Mouse (Mus musculus) hindbrain, embryonic 15.5 days (tissue): ENCODE measurements around the gene Ppp1r15a. TPM values are rescaled to one million over a fixed set of nuclear protein-coding genes. Genes with fewer than 3 reads are reported as not detected.
"Not testable (repeated sequence)": the region's sequence is repeated elsewhere in the genome, so short reads cannot be mapped to it uniquely, and the experiment has no call there.

Source experiments
- ATAC-seq: fragments of 200-750 bp; cut with Nextera tagmentation; 2 replicates; pipeline ENCODE4 v1.8.0; 2017; ENCODE audit warnings: low read depth, moderate number of reproducible peaks, moderate TSS enrichment; ENCODE audit not compliant: low FRiP score
- H3K27ac ChIP-seq: fragments of 300-500 bp; sonication (generic); replicated peaks from 2 replicates; pipeline ENCODE4 v1.5.1; 2015; ENCODE audit warnings: mild to moderate bottlenecking, inconsistent platforms
- H3K27me3 ChIP-seq: fragments of 300-500 bp; sonication (generic); 2 replicates; pipeline ENCODE4 v1.6.1; 2015; ENCODE audit warnings: control low read depth, inconsistent platforms
- H3K36me3 ChIP-seq: fragments of 300-500 bp; sonication (generic); 2 replicates; pipeline ENCODE4 v1.6.1; 2015; ENCODE audit warnings: control low read depth, inconsistent platforms
- H3K4me1 ChIP-seq: fragments of 300-500 bp; sonication (generic); replicated peaks from 2 replicates; pipeline ENCODE4 v1.6.1; 2015; ENCODE audit warnings: control low read depth, inconsistent platforms
- H3K4me2 ChIP-seq: fragments of 300-500 bp; sonication (generic); 2 replicates; pipeline ENCODE4 v1.6.1; 2015; ENCODE audit warnings: moderate library complexity, mild to moderate bottlenecking, inconsistent platforms
- H3K4me3 ChIP-seq: fragments of 300-500 bp; sonication (generic); 2 replicates; pipeline ENCODE4 v1.5.1; 2015; ENCODE audit warnings: mild to moderate bottlenecking, inconsistent platforms
- H3K9ac ChIP-seq: fragments of 300-500 bp; sonication (generic); 2 replicates; pipeline ENCODE4 v1.6.1; 2015; ENCODE audit warnings: inconsistent platforms
- H3K9me3 ChIP-seq: fragments of 300-500 bp; sonication (generic); 2 replicates; pipeline ENCODE4 v1.6.1; 2016; ENCODE audit warnings: control low read depth, inconsistent platforms
- WGBS: fragments of 180-500 bp; shearing (Covaris S2); methylation state at CpG from one replicate; pipeline ENCODE4 v1.1.7; 2015; 5-methylcytosine and 5-hydroxymethylcytosine counted together
- polyA plus RNA-seq: library from polyadenylated mRNA; unstranded; fragments of >200 nt; fragmentation: Nextera tagmentation; extraction: Ambion mirVana; gene quantifications from 2 replicates; pipeline ENCODE4 v1.2.1, GENCODE M21; 2015

The Ppp1r15a gene
- polyA plus RNA-seq, 1 experiment from 2014 or later, result 14.4 TPM

DNA sequence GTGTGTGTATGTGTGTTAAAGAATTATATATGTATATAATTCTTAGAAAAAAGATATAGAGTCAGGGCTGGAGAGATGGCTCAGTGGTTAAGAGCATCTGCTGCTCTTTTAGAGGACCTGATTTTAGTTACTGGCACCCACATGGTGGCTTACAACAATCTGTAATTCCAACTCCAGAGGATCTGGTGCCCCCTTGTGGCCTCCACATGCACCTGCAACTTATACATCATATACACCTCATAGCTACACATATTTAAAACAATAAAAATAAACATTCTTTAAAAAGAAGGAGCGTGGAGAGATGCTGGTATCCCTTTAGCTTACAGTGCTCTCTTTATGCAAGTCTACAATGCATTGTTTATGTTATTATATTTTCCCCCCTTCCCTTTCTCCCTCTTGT lies 18.5 kb upstream of the Ppp1r15a start:
- no peak overlapping the region for H3K27ac ChIP-seq
- ATAC-seq, result no peak
- H3K27me3 ChIP-seq, result no peaks in the 10 kb centered on the region
- H3K4me2 ChIP-seq, result no peak overlapping the region
- H3K4me3 ChIP-seq, result no peak overlapping the region
- no peaks in the 10 kb centered on the region for H3K9me3 ChIP-seq
- no peaks in the 10 kb centered on the region for H3K4me1 ChIP-seq
- H3K9ac ChIP-seq, result no peak overlapping the region
- 94% methylated on average over 1 of the region's 1 CpGs for WGBS
- H3K36me3 ChIP-seq, result no peaks in the 10 kb centered on the region

- H3K4me3 ChIP-seq, result no peak overlapping the region
- no peaks in the 10 kb centered on the region for H3K9me3 ChIP-seq
- ATAC-seq, result no peak
- peaks cover 9% of the 10 kb centered on the region for H3K4me1 ChIP-seq
- H3K9ac ChIP-seq, result no peak overlapping the region
- 78% methylated on average over 2 of the region's 2 CpGs for WGBS
- H3K27me3 ChIP-seq, result no peaks in the 10 kb centered on the region
- H3K27ac ChIP-seq, result no peak overlapping the region
- no peak overlapping the region for H3K4me2 ChIP-seq
- H3K36me3 ChIP-seq, result no peaks in the 10 kb centered on the region
These were observed 14.1 kb upstream of the Ppp1r15a start for GRCm38 (mm10) chr7:45540213-45540612.

DNA sequence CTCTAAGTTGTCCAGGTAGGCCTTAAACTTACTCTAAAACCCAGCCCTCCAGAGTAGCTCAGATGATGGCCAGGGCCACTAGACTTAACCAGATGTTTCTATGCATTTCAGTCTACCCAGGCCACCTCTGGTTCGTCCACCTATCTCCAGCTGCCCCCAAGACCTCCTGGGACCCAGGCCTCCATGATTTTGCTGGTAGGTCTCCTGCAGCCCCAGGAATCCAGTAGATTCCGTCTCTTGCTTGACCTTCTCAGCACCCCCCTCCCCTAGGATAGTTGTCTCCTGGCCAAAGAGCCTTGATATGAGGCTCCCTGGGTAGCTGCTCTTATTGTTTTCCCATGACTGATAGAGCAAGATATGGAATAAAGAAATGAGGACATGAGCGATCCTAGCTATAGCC lies 13.0 kb upstream of the Ppp1r15a start:
- Histone ChIP-seq H3K4me2 (no peak overlapping the region), H3K4me3 (no peak overlapping the region), H3K27ac (0 out of 2 replicates have a peak overlapping the region, but pooled peaks have one; percentile 71), H3K4me1 (peaks cover 9% of the 10 kb centered on the region), H3K36me3 (no peaks in the 10 kb centered on the region), H3K27me3 (no peaks in the 10 kb centered on the region), H3K9me3 (no peaks in the 10 kb centered on the region), H3K9ac (no peak overlapping the region)
- WGBS, result 77% methylated on average over 3 of the region's 3 CpGs
- ATAC-seq, result no peak

DNA sequence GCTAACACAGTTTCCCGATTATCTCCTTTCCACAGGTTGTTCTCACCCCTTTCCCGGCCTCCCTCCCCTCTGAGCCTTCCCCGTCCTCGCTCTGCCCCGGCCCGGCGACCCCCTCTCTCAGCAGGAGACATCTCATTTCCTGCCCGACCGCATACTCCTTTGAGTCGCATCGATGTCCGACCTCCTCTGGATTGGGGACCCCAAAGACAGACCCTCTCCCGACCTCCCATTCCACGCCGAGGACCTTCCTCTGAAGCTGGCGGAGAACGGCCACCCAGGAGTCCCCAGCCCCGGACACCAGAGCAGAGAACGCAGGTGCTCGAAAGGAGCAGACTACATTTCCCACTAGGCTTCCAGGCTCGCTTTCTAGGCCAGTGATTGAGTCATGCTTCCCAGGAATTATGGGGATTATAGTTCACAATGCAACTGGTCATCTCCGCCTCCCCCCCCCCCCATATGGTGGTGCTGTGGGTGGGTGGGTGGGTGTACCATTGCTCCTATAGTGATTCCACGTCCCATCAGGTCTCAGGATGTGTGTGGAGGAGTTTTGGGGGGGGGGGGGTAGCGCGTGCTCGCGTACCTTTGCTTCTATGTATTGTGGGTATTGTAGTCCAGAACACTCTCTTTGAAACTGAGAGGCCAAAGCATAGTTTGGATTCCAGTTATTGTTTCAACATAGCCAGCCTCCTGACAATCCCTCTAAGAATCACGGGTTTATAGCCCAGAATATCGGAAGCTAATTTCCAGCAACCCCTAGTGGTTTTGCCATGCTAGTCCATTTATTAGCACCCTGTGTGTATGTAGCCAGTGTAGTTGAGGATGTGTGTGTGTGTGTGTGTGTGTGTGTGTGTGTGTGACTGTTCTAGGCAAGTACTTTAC lies 12.3 kb upstream of the Ppp1r15a start:
- H3K4me1 ChIP-seq, result peaks cover 9% of the 10 kb centered on the region
- H3K9ac ChIP-seq, result peak overlapping the region; percentile 73
- WGBS, result 1% methylated on average over 27 of the region's 29 CpGs
- no peaks in the 10 kb centered on the region for H3K36me3 ChIP-seq
- H3K27me3 ChIP-seq, result no peaks in the 10 kb centered on the region
- ATAC-seq, result peak; percentile 92
- peak overlapping the region; percentile 87 for H3K4me2 ChIP-seq
- peak overlapping the region; percentile 61 for H3K4me3 ChIP-seq
- peak overlapping the region; percentile 71 for H3K27ac ChIP-seq
- H3K9me3 ChIP-seq, result no peaks in the 10 kb centered on the region

DNA sequence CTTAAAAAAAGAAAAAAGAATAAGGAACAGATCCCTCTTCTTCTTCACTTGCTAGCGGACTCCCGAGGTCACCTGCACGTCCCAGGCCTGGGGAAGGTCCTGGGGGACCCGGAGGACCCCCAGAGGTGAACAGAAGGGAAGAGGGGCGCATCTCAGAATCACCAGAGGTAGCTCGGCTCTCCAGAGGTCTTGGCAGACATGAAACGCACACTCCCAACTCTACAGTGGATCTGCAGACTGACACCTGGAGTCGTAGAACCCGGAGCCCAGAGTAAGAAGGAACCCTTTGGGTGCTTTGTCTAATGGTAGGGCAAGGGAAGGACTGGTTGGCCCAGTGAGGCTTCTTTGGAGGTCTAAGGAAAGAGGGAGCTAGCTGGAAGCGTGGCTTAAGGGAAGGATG lies 11.5 kb upstream of the Ppp1r15a start:
- Histone ChIP-seq H3K4me1 (peaks cover 9% of the 10 kb centered on the region), H3K4me3 (peak overlapping the region; percentile 61), H3K4me2 (peak overlapping the region; percentile 87), H3K9ac (peak overlapping the region; percentile 73), H3K9me3 (no peaks in the 10 kb centered on the region), H3K27me3 (no peaks in the 10 kb centered on the region), H3K36me3 (no peaks in the 10 kb centered on the region), H3K27ac (peak overlapping the region; percentile 71; the same call in 1 of the 2 replicates)
- 81% methylated on average over 10 of the region's 10 CpGs for WGBS
- ATAC-seq, result peak; percentile 5; the same call in 1 of the 2 replicates

- no peak for ATAC-seq
- 85% methylated on average over 1 of the region's 1 CpGs for WGBS
These were observed 9.6 kb upstream of the Ppp1r15a start for GRCm38 (mm10) chr7:45535676-45536075.

DNA sequence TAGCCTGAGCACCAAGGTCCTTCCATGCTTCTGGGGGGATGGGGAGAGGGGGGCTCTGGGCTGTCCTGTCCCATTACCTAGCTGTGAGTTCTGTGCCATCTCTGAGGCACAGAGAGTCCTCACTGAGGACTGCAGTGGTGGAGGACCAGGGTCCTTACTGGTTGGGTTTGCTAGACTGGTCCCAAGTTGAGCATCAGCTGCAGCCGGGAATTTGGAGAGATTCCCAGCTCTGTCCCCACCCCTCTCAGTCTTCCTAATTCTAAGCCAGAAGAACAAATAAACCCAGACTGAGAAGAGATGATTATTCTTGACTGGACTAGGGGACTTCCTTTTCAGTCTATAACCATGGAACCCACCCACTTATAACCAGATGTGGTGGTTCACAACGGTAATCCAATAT lies 4.6 kb upstream of the Ppp1r15a start:
- 72% methylated on average over 2 of the region's 2 CpGs for WGBS
- no peaks in the 10 kb centered on the region for H3K27me3 ChIP-seq
- peaks cover 5% of the 10 kb centered on the region for H3K4me1 ChIP-seq
- H3K9ac ChIP-seq, result no peak overlapping the region
- no peak overlapping the region for H3K27ac ChIP-seq
- H3K4me3 ChIP-seq, result no peak overlapping the region
- no peak for ATAC-seq
- H3K4me2 ChIP-seq, result no peak overlapping the region
- no peaks in the 10 kb centered on the region for H3K36me3 ChIP-seq
- H3K9me3 ChIP-seq, result no peaks in the 10 kb centered on the region

More at GRCm38 (mm10) chr7:45535676-45536075, 9.6 kb upstream of the Ppp1r15a start:
- no peak overlapping the region for H3K27ac ChIP-seq
- H3K27me3 ChIP-seq, result no peaks in the 10 kb centered on the region
- H3K4me2 ChIP-seq, result no peak overlapping the region
- peaks cover 9% of the 10 kb centered on the region for H3K4me1 ChIP-seq
- no peaks in the 10 kb centered on the region for H3K9me3 ChIP-seq
- no peak overlapping the region for H3K4me3 ChIP-seq
- H3K36me3 ChIP-seq, result no peaks in the 10 kb centered on the region
- no peak overlapping the region for H3K9ac ChIP-seq

DNA sequence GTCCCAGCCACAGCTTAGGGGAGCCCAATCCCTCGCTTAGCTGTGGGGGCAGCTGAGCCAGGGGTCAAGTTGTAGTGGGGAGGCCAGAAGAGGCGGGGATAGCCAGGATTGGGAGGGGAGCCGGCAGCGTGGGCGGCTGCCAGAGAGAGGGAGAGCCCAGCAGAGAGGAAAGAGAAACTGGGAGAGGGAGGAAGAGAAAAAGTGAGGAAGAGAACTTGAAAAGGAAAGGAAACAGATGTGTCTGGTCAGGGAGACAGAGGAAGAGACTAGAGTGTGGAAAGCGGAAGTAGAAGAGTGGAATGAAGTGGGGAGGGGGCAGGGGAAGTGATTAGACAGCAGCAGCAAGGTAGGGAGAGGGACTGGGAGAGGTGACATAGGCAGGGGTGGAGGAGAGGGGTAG lies 3.4 kb upstream of the Ppp1r15a start:
- Histone ChIP-seq H3K4me2 (no peak overlapping the region), H3K27ac (no peak overlapping the region), H3K4me3 (no peak overlapping the region), H3K36me3 (no peaks in the 10 kb centered on the region), H3K9me3 (no peaks in the 10 kb centered on the region), H3K27me3 (no peaks in the 10 kb centered on the region), H3K9ac (no peak overlapping the region), H3K4me1 (peaks cover 17% of the 10 kb centered on the region)
- WGBS, result 22% methylated on average over 6 of the region's 6 CpGs
- ATAC-seq, result no peak

DNA sequence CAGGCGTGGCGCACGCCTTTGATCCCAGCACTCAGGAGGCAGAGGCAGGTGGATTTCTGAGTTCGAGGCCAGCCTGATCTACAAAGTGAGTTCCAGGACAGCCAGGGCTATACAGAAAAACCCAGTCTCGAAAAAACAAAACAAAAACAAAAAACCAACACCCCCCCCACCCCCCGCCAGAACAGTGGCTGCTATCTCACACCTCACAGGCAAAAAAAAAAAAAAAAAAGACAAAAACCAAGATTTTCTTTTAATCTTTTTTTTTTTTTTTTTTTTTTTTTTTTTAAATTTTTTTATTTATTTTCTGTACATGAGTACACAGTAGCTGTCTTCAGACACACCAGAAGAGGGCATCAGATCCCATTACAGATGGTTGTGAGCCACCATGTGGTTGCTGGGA lies 1.1 kb upstream of the Ppp1r15a start:
- not testable (repeated sequence) for H3K27me3 ChIP-seq, H3K4me2 ChIP-seq, H3K27ac ChIP-seq, H3K36me3 ChIP-seq, ATAC-seq, H3K9me3 ChIP-seq, H3K4me3 ChIP-seq, H3K9ac ChIP-seq
- peaks cover 20% of the 10 kb centered on the region for H3K4me1 ChIP-seq
- WGBS, result 93% methylated on average over 6 of the region's 6 CpGs

GRCm38 (mm10) chr7:45526474-45527120 lies 529 bp upstream of the Ppp1r15a start:
- Histone ChIP-seq H3K9me3 (no peaks in the 10 kb centered on the region), H3K9ac (peak overlapping the region; percentile 88), H3K4me2 (peak overlapping the region; percentile 88), H3K27ac (peak overlapping the region; percentile 91), H3K4me1 (peaks cover 23% of the 10 kb centered on the region), H3K36me3 (no peaks in the 10 kb centered on the region), H3K27me3 (no peaks in the 10 kb centered on the region), H3K4me3 (peak overlapping the region; percentile 86)
- WGBS, result 27% methylated on average over 7 of the region's 7 CpGs
- no peak; the same call in 1 of the 2 replicates for ATAC-seq

DNA sequence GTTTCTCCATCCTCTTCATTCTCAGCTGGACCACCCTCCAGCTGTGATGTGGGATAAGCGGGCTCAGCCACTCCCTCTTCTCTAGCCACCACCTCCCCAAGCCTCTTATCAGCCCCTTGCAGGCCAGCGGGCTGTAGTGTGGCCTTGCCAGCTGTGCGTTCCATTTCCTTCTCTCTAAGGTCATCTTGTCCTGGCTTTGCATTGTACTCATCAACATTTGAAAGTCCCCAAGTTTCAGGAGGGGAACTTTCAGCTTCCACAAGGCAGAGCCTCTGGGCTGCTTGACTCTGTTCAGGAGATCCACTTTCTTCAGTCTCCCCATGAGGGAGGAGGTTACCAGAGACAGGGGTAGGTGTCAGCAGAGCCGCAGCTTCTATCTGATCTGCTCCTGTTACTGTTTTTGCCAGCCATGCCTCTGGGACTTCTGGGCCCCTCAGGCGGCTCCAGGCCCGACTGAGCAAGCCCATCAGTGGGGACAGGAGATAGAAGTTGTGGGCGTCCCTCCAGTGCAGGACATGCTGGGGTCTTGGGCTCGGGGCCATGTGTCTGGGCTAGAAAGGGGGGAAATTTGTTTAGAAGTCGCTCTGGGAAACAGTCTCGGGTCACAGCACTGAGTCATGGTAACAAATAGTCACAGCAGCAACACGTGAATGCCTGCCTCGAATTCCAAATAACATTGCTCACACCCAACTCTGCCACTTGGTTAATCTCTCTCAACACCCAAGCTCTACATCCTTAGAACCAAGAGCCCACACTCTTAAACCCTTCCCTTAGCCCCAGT lies 1.0 kb downstream of the Ppp1r15a start:
- Histone ChIP-seq H3K4me1 (peaks cover 28% of the 10 kb centered on the region), H3K9me3 (no peaks in the 10 kb centered on the region), H3K36me3 (no peaks in the 10 kb centered on the region), H3K4me2 (peak overlapping the region; percentile 88), H3K9ac (peak overlapping the region; percentile 88), H3K27ac (peak overlapping the region; percentile 91), H3K27me3 (no peaks in the 10 kb centered on the region), H3K4me3 (peak overlapping the region; percentile 86)
- 26% methylated on average over 12 of the region's 12 CpGs for WGBS
- ATAC-seq, result 0 out of 2 replicates have a peak, but pooled peaks have one; percentile 1
